Mouse (Mus musculus) B cell, adult 67 days (primary cell): Measurements from ENCODE around the gene Olfr1404. TPM values are rescaled to one million over a fixed set of nuclear protein-coding genes. Genes with fewer than 3 reads are reported as not detected.

Source experiments
- total RNA-seq, 2 experiments: library from RNA; stranded (reverse); gene quantifications; 4 replicates each; pipeline ENCODE4 v1.2.4; 2023

Gene Olfr1404
- not detected for total RNA-seq

GRCm38 (mm10) chr1:173212092-173212491, at the start of gene Olfr1404:
Gene Olfr1404, plus strand, starts transcription at chr1:173212392.

DNA sequence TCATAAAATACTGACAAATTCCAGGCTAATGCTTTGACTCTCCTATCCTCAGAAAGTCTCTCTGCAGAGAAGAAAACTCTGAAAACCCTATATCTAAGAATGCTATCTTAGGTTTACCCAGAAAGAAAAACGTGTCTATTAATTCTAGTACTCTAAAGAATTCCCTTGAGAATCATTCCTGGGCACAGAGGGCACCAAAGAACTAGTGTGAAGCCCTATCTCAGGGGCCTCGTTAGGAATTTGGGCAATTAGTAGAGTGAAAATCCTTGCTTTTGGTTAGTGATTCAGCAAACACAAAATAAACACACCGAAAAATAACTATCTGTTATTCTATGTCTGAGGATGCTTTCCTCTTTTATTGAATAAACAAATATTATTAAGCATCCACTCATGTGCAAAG, 21.7 kb upstream of the Olfr1404 start, which contains the start of gene Olfr1406:
Gene Olfr1406, minus strand, starts transcription at position 101 of the 400 bp plus-strand sequence.

GRCm38 (mm10) chr1:173197508-173197907, 14.7 kb upstream of the Olfr1404 start, which contains the start of gene Olfr218:
Gene Olfr218, plus strand, starts transcription at chr1:173197808.

GRCm38 (mm10) chr1:173227081-173227480, 14.9 kb downstream of the Olfr1404 start, which contains the start of gene Fcer1a:
Gene Fcer1a, minus strand, starts transcription at chr1:173227214.

GRCm38 (mm10) chr1:173265701-173266100, 53.5 kb downstream of the Olfr1404 start, which contains the start of gene Olfr418:
Gene Olfr418, plus strand, starts transcription at chr1:173266001.

Other genes starting within 250 kb of the Olfr1404 start
- not detected for gene Olfr1408, start 75.0 kb upstream of the Olfr1404 start, total RNA-seq
- not detected for gene Olfr1406, start 21.8 kb upstream of the Olfr1404 start, total RNA-seq
- gene Olfr218, start 14.6 kb upstream of the Olfr1404 start, total RNA-seq: not detected
- not detected for gene Fcer1a, start 14.8 kb downstream of the Olfr1404 start, total RNA-seq
- gene Olfr418, start 53.6 kb downstream of the Olfr1404 start, total RNA-seq: not detected
- gene Mptx2, start 65.4 kb downstream of the Olfr1404 start, total RNA-seq: not detected
- not detected for gene Ackr1, start 121.4 kb downstream of the Olfr1404 start, total RNA-seq
- gene Aim2, start 138.5 kb downstream of the Olfr1404 start, total RNA-seq: 100 to 1,000 TPM; 118 to 130 TPM
- not detected for gene Cadm3, start 155.3 kb downstream of the Olfr1404 start, total RNA-seq